ENCODE assay signal across 8 mouse cellular contexts in genomic region chr3:96198601-96199251, GRCm38 (mm10). TPM values are rescaled to one million over a fixed set of nuclear protein-coding genes. Genes with fewer than 3 reads are reported as not detected.
DNase-seq lines count a peak whose midpoint lies in the region; ATAC-seq and TF ChIP-seq lines count a peak whose summit lies in the region.
"Not testable (repeated sequence)": the region's sequence is repeated elsewhere in the genome, so short reads cannot be mapped to it uniquely, and the experiment has no call there.

No protein-coding gene starts in this region.

- not testable (repeated sequence) for H3K9me3 ChIP-seq in CH12.LX (replicated peaks; ENCODE audit: low read length); embryonic facial prominence, embryonic 14.5 days (ENCODE audit: control insufficient read depth, low read length); heart, embryonic 10.5 days; hindbrain, embryonic 13.5 days; kidney, embryonic 14.5 days (ENCODE audit: control insufficient read depth, low read length); liver, embryonic 12.5 days (replicated peaks); midbrain, embryonic 14.5 days (ENCODE audit: control insufficient read depth, low read length)

- ATAC-seq in embryonic facial prominence, embryonic 14.5 days (ENCODE audit: low read depth); hindbrain, embryonic 13.5 days (ENCODE audit: low FRiP score); kidney, embryonic 14.5 days (ENCODE audit: low FRiP score, low TSS enrichment); liver, embryonic 12.5 days; midbrain, embryonic 14.5 days (ENCODE audit: low FRiP score, low TSS enrichment): not testable (repeated sequence)

- not testable (repeated sequence) for TF ChIP-seq EP300 in CH12.LX (IDR thresholded peaks at IDR 0.05; ENCODE audit: low read length)

- 0 out of 2 replicates have a peak, but pooled peaks have one; percentile 1 for TF ChIP-seq POLR2A in CH12.LX (IDR thresholded peaks at IDR 0.05; ENCODE audit: low read depth, low read length)

- not testable (repeated sequence) for H3K4me3 ChIP-seq in CH12.LX (replicated peaks in 1 of 3; ENCODE audit: low read depth in 2 of 3, low read length in 2 of 3, poor library complexity in 1 of 3); embryonic facial prominence, embryonic 14.5 days (ENCODE audit: low read depth, low read length); hindbrain, embryonic 13.5 days; kidney, embryonic 14.5 days (ENCODE audit: low read length); liver, embryonic 12.5 days; midbrain, embryonic 14.5 days (replicated peaks; ENCODE audit: low read depth, low read length)
- H3K4me3 ChIP-seq in heart, embryonic 10.5 days: peak overlapping the region; percentile 29; the same call in 1 of the 2 replicates

- not testable (repeated sequence) for TF ChIP-seq CTCF in CH12.LX (conservative IDR thresholded peaks at IDR 0.05 in 1 of 2, IDR thresholded peaks at IDR 0.05 in 1 of 2; ENCODE audit: low read depth in 2 of 2, low read length in 2 of 2)

- in situ Hi-C loops in CH12.LX (cut with MboI; ENCODE audit: low pct_ligation_motif_present, low pct_unique_long_range_greater_than_20kb, low sequenced_read_pairs): not testable (repeated sequence)

- H3K4me1 ChIP-seq in CH12.LX (ENCODE audit: control insufficient read depth in 1 of 2, insufficient read depth in 2 of 2): peaks cover 7 to 21% of the 10 kb centered on the region in 2 experiments
- peaks cover 13% of the 10 kb centered on the region for H3K4me1 ChIP-seq in embryonic facial prominence, embryonic 14.5 days (ENCODE audit: control insufficient read depth, insufficient read depth, low read length)
- peaks cover 21% of the 10 kb centered on the region for H3K4me1 ChIP-seq in heart, embryonic 10.5 days
- H3K4me1 ChIP-seq in hindbrain, embryonic 13.5 days (replicated peaks): peaks cover 16% of the 10 kb centered on the region
- H3K4me1 ChIP-seq in kidney, embryonic 14.5 days (ENCODE audit: control insufficient read depth, insufficient read depth, low read length): not testable (repeated sequence)
- peaks cover 32% of the 10 kb centered on the region for H3K4me1 ChIP-seq in liver, embryonic 12.5 days
- peaks cover 15% of the 10 kb centered on the region for H3K4me1 ChIP-seq in midbrain, embryonic 14.5 days (ENCODE audit: control insufficient read depth, insufficient read depth, low read length)

- H3K9ac ChIP-seq in CH12.LX (ENCODE audit: insufficient read depth, low read depth); embryonic facial prominence, embryonic 14.5 days (ENCODE audit: low read depth, low read length); hindbrain, embryonic 13.5 days; kidney, embryonic 14.5 days (ENCODE audit: low read depth, low read length); midbrain, embryonic 14.5 days (replicated peaks; ENCODE audit: low read length): not testable (repeated sequence)
- H3K9ac ChIP-seq in liver, embryonic 12.5 days: 0 out of 2 replicates have a peak overlapping the region, but pooled peaks have one; percentile 41

- peak overlapping the region; percentile 16 for H3K4me2 ChIP-seq in CH12.LX (ENCODE audit: insufficient read depth, low read depth, poor library complexity, severe bottlenecking)
- H3K4me2 ChIP-seq in embryonic facial prominence, embryonic 14.5 days (ENCODE audit: low read depth, low read length): peak overlapping the region; percentile 91
- peak overlapping the region; percentile 98; the same call in 1 of the 2 replicates for H3K4me2 ChIP-seq in hindbrain, embryonic 13.5 days
- H3K4me2 ChIP-seq in kidney, embryonic 14.5 days (replicated peaks; ENCODE audit: low read depth, low read length): 0 out of 2 replicates have a peak overlapping the region, but pooled peaks have one; percentile 10
- H3K4me2 ChIP-seq in liver, embryonic 12.5 days: peak overlapping the region; percentile 99
- peak overlapping the region; percentile 98 for H3K4me2 ChIP-seq in midbrain, embryonic 14.5 days (ENCODE audit: low read length)

- dilution Hi-C loops in CH12.LX (cut with MboI; ENCODE audit: extremely low pct_ligation_motif_present, extremely low pct_unique_long_range_greater_than_20kb, low sequenced_read_pairs): not testable (repeated sequence)

- H3K79me2 ChIP-seq in CH12.LX (replicated peaks; ENCODE audit: control insufficient read depth, extremely low read depth, insufficient read depth, poor library complexity, severe bottlenecking): not testable (repeated sequence)

- WGBS in embryonic facial prominence, embryonic 14.5 days: 29% methylated on average over 6 of the region's 8 CpGs
- 24% methylated on average over 8 of the region's 8 CpGs for WGBS in heart, embryonic 10.5 days
- WGBS in hindbrain, embryonic 13.5 days: 40% methylated on average over 8 of the region's 8 CpGs
- 30% methylated on average over 6 of the region's 8 CpGs for WGBS in kidney, embryonic 14.5 days
- 12% methylated on average over 8 of the region's 8 CpGs for WGBS in liver, embryonic 12.5 days (ENCODE audit: insufficient replicate concordance)
- WGBS in midbrain, embryonic 14.5 days: 27% methylated on average over 7 of the region's 8 CpGs

- TF ChIP-seq RAD21 in CH12.LX (IDR thresholded peaks at IDR 0.05; ENCODE audit: low read depth, low read length): not testable (repeated sequence)

- not testable (repeated sequence) for H3K27ac ChIP-seq in CH12.LX (ENCODE audit: insufficient read depth, low read depth); embryonic facial prominence, embryonic 14.5 days (replicated peaks; ENCODE audit: low read depth, low read length); hindbrain, embryonic 13.5 days; kidney, embryonic 14.5 days (ENCODE audit: low read depth, low read length); midbrain, embryonic 14.5 days (replicated peaks; ENCODE audit: low read depth, low read length)
- H3K27ac ChIP-seq in heart, embryonic 10.5 days: peak overlapping the region; percentile 52; the same call in 1 of the 2 replicates
- H3K27ac ChIP-seq in liver, embryonic 12.5 days: 0 out of 2 replicates have a peak overlapping the region, but pooled peaks have one; percentile 21

- H3K27me3 ChIP-seq in CH12.LX (replicated peaks); embryonic facial prominence, embryonic 14.5 days (replicated peaks; ENCODE audit: control insufficient read depth, insufficient read depth, low read length); heart, embryonic 10.5 days (ENCODE audit: insufficient read depth, poor library complexity, severe bottlenecking); hindbrain, embryonic 13.5 days; kidney, embryonic 14.5 days (ENCODE audit: control insufficient read depth, insufficient read depth, low read length); liver, embryonic 12.5 days (replicated peaks); midbrain, embryonic 14.5 days (ENCODE audit: control insufficient read depth, insufficient read depth, low read length): not testable (repeated sequence)

- DNase-seq in CH12.LX (ENCODE audit: extremely low read depth); embryonic facial prominence, embryonic 14.5 days (ENCODE audit: low spot score); heart, embryonic 10.5 days (ENCODE audit: low spot score); midbrain, embryonic 14.5 days: not testable (repeated sequence)
- peak; percentile 13 for DNase-seq in yolk sac, embryonic 10.5 days (ENCODE audit: low spot score)

- H3K36me3 ChIP-seq in CH12.LX (replicated peaks in 1 of 2; ENCODE audit: control insufficient read depth in 1 of 2, insufficient read depth in 1 of 2, low read length in 1 of 2): peaks cover 4 to 25% of the 10 kb centered on the region in 2 experiments
- H3K36me3 ChIP-seq in embryonic facial prominence, embryonic 14.5 days (ENCODE audit: control insufficient read depth, insufficient read depth, low read length); kidney, embryonic 14.5 days (ENCODE audit: control insufficient read depth, insufficient read depth, low read length); liver, embryonic 12.5 days: not testable (repeated sequence)
- peaks cover 21% of the 10 kb centered on the region for H3K36me3 ChIP-seq in heart, embryonic 10.5 days
- peaks cover 18% of the 10 kb centered on the region for H3K36me3 ChIP-seq in hindbrain, embryonic 13.5 days
- H3K36me3 ChIP-seq in midbrain, embryonic 14.5 days (ENCODE audit: control insufficient read depth, insufficient read depth, low read length): peaks cover 15% of the 10 kb centered on the region

RNA-seq across cellular contexts. Expression of gene Sv2a, which starts 17.8 kb away (rescaled TPM):
- total RNA-seq in CH12.LX (2012; rRNA removed) (2.6 and 4.0 TPM in 2 replicates), CH12.LX (2014; rRNA removed) (0.97 and 1.1 TPM in 2 replicates)
- 6.5 and 6.7 TPM in 2 replicates for polyA plus RNA-seq in CH12.LX (2012; ENCODE audit: insufficient read length, low read depth)
- 4.4 and 6.1 TPM in 2 replicates for polyA plus RNA-seq in embryonic facial prominence, embryonic 14.5 days (2014; fragmentation: Nextera tagmentation; extraction: Ambion mirVana)
- polyA plus RNA-seq in heart, embryonic 10.5 days (2016; fragmentation: Nextera tagmentation; extraction: Ambion mirVana): 17.8 and 22.6 TPM in 2 replicates
- polyA plus RNA-seq in hindbrain, embryonic 13.5 days (2015; fragmentation: Nextera tagmentation; extraction: Ambion mirVana): 84.0 and 88.7 TPM in 2 replicates
- 2.2 and 3.3 TPM in 2 replicates for polyA plus RNA-seq in kidney, embryonic 14.5 days (2014; fragmentation: Nextera tagmentation; extraction: Ambion mirVana)
- 1.1 and 1.4 TPM in 2 replicates for polyA plus RNA-seq in liver, embryonic 12.5 days (2016; fragmentation: Nextera tagmentation; extraction: Ambion mirVana)
- polyA plus RNA-seq in midbrain, embryonic 14.5 days (2014; fragmentation: Nextera tagmentation; extraction: Ambion mirVana): 91.6 and 120 TPM in 2 replicates

RNA-seq across cellular contexts. Expression of gene Bola1, which starts 20.8 kb away (rescaled TPM):
- total RNA-seq in CH12.LX (2012; rRNA removed) (48.2 and 57.0 TPM in 2 replicates), CH12.LX (2014; rRNA removed) (54.0 and 56.5 TPM in 2 replicates)
- 47.6 and 56.2 TPM in 2 replicates for polyA plus RNA-seq in CH12.LX (2012; ENCODE audit: insufficient read length, low read depth)
- 47.5 and 55.7 TPM in 2 replicates for polyA plus RNA-seq in embryonic facial prominence, embryonic 14.5 days (2014; fragmentation: Nextera tagmentation; extraction: Ambion mirVana)
- polyA plus RNA-seq in heart, embryonic 10.5 days (2016; fragmentation: Nextera tagmentation; extraction: Ambion mirVana): 58.9 and 62.8 TPM in 2 replicates
- polyA plus RNA-seq in hindbrain, embryonic 13.5 days (2015; fragmentation: Nextera tagmentation; extraction: Ambion mirVana): 64.0 and 65.6 TPM in 2 replicates
- polyA plus RNA-seq in kidney, embryonic 14.5 days (2014; fragmentation: Nextera tagmentation; extraction: Ambion mirVana): 65.0 and 70.9 TPM in 2 replicates
- 57.4 and 61.7 TPM in 2 replicates for polyA plus RNA-seq in liver, embryonic 12.5 days (2016; fragmentation: Nextera tagmentation; extraction: Ambion mirVana)
- 63.0 and 69.6 TPM in 2 replicates for polyA plus RNA-seq in midbrain, embryonic 14.5 days (2014; fragmentation: Nextera tagmentation; extraction: Ambion mirVana)

RNA-seq across cellular contexts. Expression of gene Hist2h2ab, which starts 20.9 kb away (rescaled TPM):
- total RNA-seq in CH12.LX (2012; rRNA removed) (27.8 and 31.4 TPM in 2 replicates), CH12.LX (2014; rRNA removed) (1.1 and 2.1 TPM in 2 replicates)
- not detected in 2 replicates for polyA plus RNA-seq in CH12.LX (2012; ENCODE audit: insufficient read length, low read depth)
- polyA plus RNA-seq in embryonic facial prominence, embryonic 14.5 days (2014; fragmentation: Nextera tagmentation; extraction: Ambion mirVana): 0.72 and 0.78 TPM in 2 replicates
- polyA plus RNA-seq in heart, embryonic 10.5 days (2016; fragmentation: Nextera tagmentation; extraction: Ambion mirVana): 0.73 TPM in 1 of 2 replicates, not detected in the other
- polyA plus RNA-seq in hindbrain, embryonic 13.5 days (2015; fragmentation: Nextera tagmentation; extraction: Ambion mirVana): 1.0 TPM in 1 of 2 replicates, not detected in the other
- 2.2 and 2.4 TPM in 2 replicates for polyA plus RNA-seq in kidney, embryonic 14.5 days (2014; fragmentation: Nextera tagmentation; extraction: Ambion mirVana)
- polyA plus RNA-seq in liver, embryonic 12.5 days (2016; fragmentation: Nextera tagmentation; extraction: Ambion mirVana): 0.71 and 0.86 TPM in 2 replicates
- polyA plus RNA-seq in midbrain, embryonic 14.5 days (2014; fragmentation: Nextera tagmentation; extraction: Ambion mirVana): not detected in 2 replicates

RNA-seq across cellular contexts. Expression of gene Hist2h2ac, which starts 22.0 kb away (rescaled TPM):
- total RNA-seq in CH12.LX (2012; rRNA removed) (1,185 and 1,357 TPM in 2 replicates), CH12.LX (2014; rRNA removed) (28.1 and 53.9 TPM in 2 replicates)
- polyA plus RNA-seq in CH12.LX (2012; ENCODE audit: insufficient read length, low read depth): 1.5 TPM in 1 of 2 replicates, not detected in the other
- 8.4 and 10.0 TPM in 2 replicates for polyA plus RNA-seq in embryonic facial prominence, embryonic 14.5 days (2014; fragmentation: Nextera tagmentation; extraction: Ambion mirVana)
- polyA plus RNA-seq in heart, embryonic 10.5 days (2016; fragmentation: Nextera tagmentation; extraction: Ambion mirVana): 3.4 and 8.2 TPM in 2 replicates
- polyA plus RNA-seq in hindbrain, embryonic 13.5 days (2015; fragmentation: Nextera tagmentation; extraction: Ambion mirVana): 3.1 and 3.6 TPM in 2 replicates
- polyA plus RNA-seq in kidney, embryonic 14.5 days (2014; fragmentation: Nextera tagmentation; extraction: Ambion mirVana): 11.3 and 17.1 TPM in 2 replicates
- 15.9 and 17.5 TPM in 2 replicates for polyA plus RNA-seq in liver, embryonic 12.5 days (2016; fragmentation: Nextera tagmentation; extraction: Ambion mirVana)
- 1.7 and 2.8 TPM in 2 replicates for polyA plus RNA-seq in midbrain, embryonic 14.5 days (2014; fragmentation: Nextera tagmentation; extraction: Ambion mirVana)

RNA-seq across cellular contexts. Expression of gene Hist2h2be, which starts 22.2 kb away (rescaled TPM):
- 3.8 and 3.9 TPM in 2 replicates for total RNA-seq in CH12.LX (2012; rRNA removed)
- total RNA-seq in CH12.LX (2014; rRNA removed): 2.9 and 4.0 TPM in 2 replicates
- 2.3 and 2.5 TPM in 2 replicates for polyA plus RNA-seq in CH12.LX (2012; ENCODE audit: insufficient read length, low read depth)
- 7.8 and 8.8 TPM in 2 replicates for polyA plus RNA-seq in embryonic facial prominence, embryonic 14.5 days (2014; fragmentation: Nextera tagmentation; extraction: Ambion mirVana)
- 2.8 and 3.5 TPM in 2 replicates for polyA plus RNA-seq in heart, embryonic 10.5 days (2016; fragmentation: Nextera tagmentation; extraction: Ambion mirVana)
- 4.3 TPM in 2 replicates for polyA plus RNA-seq in hindbrain, embryonic 13.5 days (2015; fragmentation: Nextera tagmentation; extraction: Ambion mirVana)
- polyA plus RNA-seq in kidney, embryonic 14.5 days (2014; fragmentation: Nextera tagmentation; extraction: Ambion mirVana): 9.2 and 13.1 TPM in 2 replicates
- polyA plus RNA-seq in liver, embryonic 12.5 days (2016; fragmentation: Nextera tagmentation; extraction: Ambion mirVana): 6.1 and 6.6 TPM in 2 replicates
- polyA plus RNA-seq in midbrain, embryonic 14.5 days (2014; fragmentation: Nextera tagmentation; extraction: Ambion mirVana): 4.8 and 5.9 TPM in 2 replicates

Comparison
In these comparisons a context has a peak if more than half of its experiments do, and no peak if none do; other contexts are left out.
1. H3K4me2 ChIP-seq: peak in every context shown above with its lines; median percentile 99 in liver, embryonic 12.5 days; 98 in hindbrain, embryonic 13.5 days; 98 in midbrain, embryonic 14.5 days; 91 in embryonic facial prominence, embryonic 14.5 days; 16 in CH12.LX; 10 in kidney, embryonic 14.5 days.